Mouse (Mus musculus) heart, embryonic 11.5 days (tissue): ENCODE measurements around the gene Fam118b. TPM values are rescaled to one million over a fixed set of nuclear protein-coding genes. Genes with fewer than 3 reads are reported as not detected.

Source experiments
- ATAC-seq: fragments of 200-750 bp; cut with Nextera tagmentation; replicated peaks from 2 replicates; pipeline ENCODE4 v1.8.0; 2017; ENCODE audit warnings: moderate library complexity; ENCODE audit not compliant: insufficient number of reproducible peaks, low FRiP score, low TSS enrichment
- H3K27ac ChIP-seq: fragments of 300-500 bp; sonication (generic); 2 replicates; pipeline ENCODE4 v1.5.1; 2014; ENCODE audit warnings: mild to moderate bottlenecking, low read depth, low read length
- H3K27me3 ChIP-seq: fragments of 300-500 bp; sonication (generic); 2 replicates; pipeline ENCODE4 v1.6.1; 2014; ENCODE audit warnings: mild to moderate bottlenecking, low read length, mixed read lengths; ENCODE audit not compliant: control insufficient read depth, insufficient read depth
- H3K36me3 ChIP-seq: fragments of 300-500 bp; sonication (generic); 2 replicates; pipeline ENCODE4 v1.6.1; 2014; ENCODE audit warnings: mild to moderate bottlenecking, low read length, moderate library complexity, mixed read lengths; ENCODE audit not compliant: control insufficient read depth, insufficient read depth
- H3K4me1 ChIP-seq: fragments of 300-500 bp; sonication (generic); 2 replicates; pipeline ENCODE4 v1.6.1; 2014; ENCODE audit warnings: low read length; ENCODE audit not compliant: control insufficient read depth, insufficient read depth
- H3K4me2 ChIP-seq: fragments of 300-500 bp; sonication (generic); 2 replicates; pipeline ENCODE4 v1.6.1; 2014; ENCODE audit warnings: mild to moderate bottlenecking, moderate library complexity
- H3K4me3 ChIP-seq: fragments of 300-500 bp; sonication (generic); 2 replicates; pipeline ENCODE4 v1.5.1; 2014; ENCODE audit warnings: low read depth, low read length
- H3K9ac ChIP-seq: fragments of 300-500 bp; sonication (generic); 2 replicates; pipeline ENCODE4 v1.6.1; 2014; ENCODE audit warnings: mild to moderate bottlenecking, low read depth, low read length, moderate library complexity
- H3K9me3 ChIP-seq: fragments of 300-500 bp; sonication (generic); replicated peaks from 2 replicates; pipeline ENCODE4 v1.6.1; 2016; ENCODE audit warnings: low read length; ENCODE audit not compliant: control insufficient read depth
- WGBS: fragments of 180-500 bp; shearing (Covaris S2); extraction: QIAGEN DNeasy Blood & Tissue Kit; methylation state at CpG from one replicate; pipeline ENCODE4 v1.1.7; 2014; ENCODE audit not compliant: insufficient replicate concordance; 5-methylcytosine and 5-hydroxymethylcytosine counted together
- polyA plus RNA-seq: library from polyadenylated mRNA; unstranded; fragments of >200 nt; fragmentation: Nextera tagmentation; extraction: Ambion mirVana; gene quantifications from 2 replicates; pipeline ENCODE4 v1.2.1, GENCODE M21; 2014

Fam118b gene
- 27.3 and 30.3 TPM in 2 replicates for polyA plus RNA-seq

DNA sequence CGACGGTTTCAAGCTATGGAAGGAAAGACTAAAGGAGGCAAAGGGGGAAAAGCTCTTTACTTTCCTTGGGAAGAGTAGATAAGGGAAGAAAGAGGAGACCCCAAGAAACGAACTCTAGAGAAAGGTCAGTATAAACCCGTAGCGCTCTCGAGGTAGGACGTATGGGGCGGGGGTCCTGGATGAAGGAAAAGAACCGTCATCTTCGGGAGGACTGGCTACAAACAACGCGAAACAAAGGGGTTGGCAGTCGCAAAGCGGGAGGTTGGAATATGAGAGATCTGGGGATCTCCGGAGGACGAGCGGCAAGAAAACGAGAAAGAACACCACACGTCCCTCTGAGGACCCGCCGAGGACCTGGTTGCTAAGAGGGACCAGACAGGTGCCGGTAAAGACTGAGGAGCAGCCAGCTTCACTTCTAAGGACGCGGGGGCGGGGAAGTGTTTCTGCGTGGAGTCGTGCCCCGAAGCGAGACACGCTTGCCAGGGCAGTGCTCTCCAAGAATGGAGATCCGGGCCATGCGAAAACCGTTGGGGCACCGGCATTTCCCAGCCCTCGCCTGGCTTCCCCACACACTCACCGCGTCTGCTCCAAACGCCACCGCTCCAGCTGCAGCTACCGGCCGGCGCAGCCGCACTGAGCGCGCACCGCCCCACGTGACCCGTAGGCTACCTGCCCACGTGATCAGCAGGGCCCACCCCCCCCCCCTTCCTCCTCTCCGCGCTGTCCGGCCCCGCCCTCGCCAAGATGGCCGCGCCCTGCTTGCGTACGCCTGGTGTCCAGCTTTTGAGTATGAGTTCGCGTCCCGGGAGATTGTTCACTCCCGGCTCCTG, at the start of gene Fam118b, which contains the start of gene Rpusd4:
Gene Fam118b (minus strand): TSS at position 660 of the 830 bp plus-strand sequence.
Gene Rpusd4 (plus strand): TSS at position 720 of the 830 bp plus-strand sequence.
- Histone ChIP-seq H3K36me3 (peaks cover 8% of the 10 kb centered on the region), H3K27ac (peak within 1 kb of the TSS; percentile 66; the same call in 1 of the 2 replicates), H3K4me1 (peaks cover 11% of the 10 kb centered on the region), H3K9me3 (no peaks in the 10 kb centered on the region), H3K4me3 (peak within 1 kb of the TSS; percentile 82), H3K4me2 (peak within 1 kb of the TSS; percentile 87), H3K27me3 (no peaks in the 10 kb centered on the region), H3K9ac (peak within 1 kb of the TSS; percentile 91)
- peak; percentile 95 for ATAC-seq
- WGBS, result under 1% methylated on average over 61 of the region's 62 CpGs

DNA sequence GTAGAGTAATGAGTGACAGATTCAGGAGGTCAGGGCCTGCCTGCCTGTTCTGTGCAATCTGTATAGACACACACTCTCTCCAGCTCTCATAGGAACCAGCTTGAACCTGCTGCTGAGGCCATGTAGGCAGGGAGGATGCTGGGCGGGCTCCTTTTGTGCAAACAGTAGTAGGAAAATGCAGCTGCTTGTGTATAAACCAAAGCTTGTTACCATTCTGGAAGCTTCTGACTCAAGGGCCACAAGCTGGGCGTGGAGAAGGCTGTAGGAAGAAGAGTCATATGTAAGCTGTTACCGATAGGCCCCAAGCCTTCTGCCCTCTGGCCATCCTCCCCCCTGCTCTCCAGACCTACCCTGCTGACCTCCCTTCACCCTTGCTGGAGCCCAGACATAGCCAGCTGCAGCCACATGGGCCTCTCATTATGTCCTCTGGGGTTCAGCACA, 49.2 kb upstream of the Fam118b start:
- ATAC-seq, result no peak
- H3K27ac ChIP-seq, result no peak overlapping the region
- H3K9me3 ChIP-seq, result no peaks in the 10 kb centered on the region
- H3K36me3 ChIP-seq, result no peaks in the 10 kb centered on the region
- H3K4me3 ChIP-seq, result no peak overlapping the region
- H3K4me1 ChIP-seq, result peaks cover 19% of the 10 kb centered on the region
- 58% methylated on average over 3 of the region's 3 CpGs for WGBS
- H3K9ac ChIP-seq, result no peak overlapping the region
- no peak overlapping the region for H3K4me2 ChIP-seq
- no peaks in the 10 kb centered on the region for H3K27me3 ChIP-seq

DNA sequence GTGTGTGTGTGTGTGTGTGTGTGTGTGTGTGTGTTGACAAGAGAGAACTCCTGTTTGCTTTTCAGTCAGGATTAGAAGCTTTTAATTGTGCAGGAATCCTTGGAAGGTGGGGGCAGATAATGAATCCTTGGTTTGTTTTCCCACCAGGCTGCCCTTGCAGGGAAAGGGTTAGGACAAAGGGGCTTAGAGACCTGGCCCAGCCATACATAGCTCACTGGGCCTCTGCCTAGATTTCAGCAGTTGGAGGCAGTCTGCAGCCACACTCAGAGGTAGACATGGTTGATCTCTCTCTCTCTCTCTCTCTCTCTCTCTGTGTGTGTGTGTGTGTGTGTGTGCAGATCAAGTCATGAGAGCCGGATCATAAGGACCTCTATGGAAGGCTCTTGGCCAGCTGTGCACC, 46.6 kb upstream of the Fam118b start:
- Histone ChIP-seq H3K9ac (no peak overlapping the region), H3K27me3 (no peaks in the 10 kb centered on the region), H3K4me1 (peaks cover 19% of the 10 kb centered on the region), H3K36me3 (no peaks in the 10 kb centered on the region), H3K27ac (no peak overlapping the region), H3K9me3 (no peaks in the 10 kb centered on the region), H3K4me3 (no peak overlapping the region), H3K4me2 (no peak overlapping the region)
- ATAC-seq, result no peak
- 54% methylated on average over 1 of the region's 1 CpGs for WGBS

DNA sequence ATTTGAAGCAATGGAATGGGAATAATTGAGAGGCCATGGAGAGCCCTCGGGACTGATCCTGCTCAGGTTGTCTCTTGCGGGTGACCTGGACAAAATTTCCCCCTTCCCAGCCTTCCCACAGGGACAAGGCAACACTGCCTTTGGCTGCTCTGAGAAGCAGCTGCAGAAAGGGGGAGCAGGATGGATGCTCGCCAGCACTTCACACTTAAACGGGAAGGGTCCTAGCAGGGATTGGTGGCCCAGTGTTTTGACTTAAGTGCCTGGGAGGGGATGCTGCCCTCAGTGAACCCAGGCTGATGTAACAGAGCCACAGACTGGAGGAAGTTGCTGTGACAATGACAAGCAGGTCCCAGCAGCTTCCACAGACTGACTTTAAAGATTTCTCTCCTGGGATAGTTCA, 46.0 kb upstream of the Fam118b start:
- H3K9ac ChIP-seq, result no peak overlapping the region
- no peak for ATAC-seq
- no peak overlapping the region for H3K4me2 ChIP-seq

DNA sequence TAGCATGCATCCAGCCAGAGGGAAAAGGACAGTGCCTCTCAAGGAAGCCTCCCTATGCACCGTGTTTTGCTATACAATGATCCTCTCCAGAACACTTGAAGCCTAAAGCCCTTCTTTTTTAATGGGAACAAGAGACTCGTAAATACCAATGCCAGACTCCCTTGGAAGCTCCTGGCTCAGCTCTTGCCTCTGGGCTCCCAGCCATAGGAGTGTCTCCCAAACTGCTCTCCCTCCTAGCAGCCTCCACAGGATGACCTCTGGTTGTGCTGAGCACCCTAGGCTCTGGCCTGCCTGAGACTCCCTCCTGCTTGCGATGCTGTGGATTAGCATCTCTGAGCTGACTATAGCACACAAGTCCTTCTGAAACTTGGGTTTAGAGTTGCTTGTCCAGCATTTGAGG, 44.9 kb upstream of the Fam118b start:
- no peak for ATAC-seq
- WGBS, result 70% methylated on average over 3 of the region's 3 CpGs
- Histone ChIP-seq H3K4me3 (no peak overlapping the region), H3K36me3 (no peaks in the 10 kb centered on the region), H3K4me1 (peaks cover 9% of the 10 kb centered on the region), H3K9me3 (no peaks in the 10 kb centered on the region), H3K9ac (no peak overlapping the region), H3K27me3 (no peaks in the 10 kb centered on the region), H3K27ac (no peak overlapping the region), H3K4me2 (no peak overlapping the region)

More for the DNA sequence above, 46.0 kb upstream of the Fam118b start:
- Histone ChIP-seq H3K27me3 (no peaks in the 10 kb centered on the region), H3K36me3 (no peaks in the 10 kb centered on the region), H3K27ac (no peak overlapping the region), H3K4me3 (no peak overlapping the region), H3K9me3 (no peaks in the 10 kb centered on the region), H3K4me1 (peaks cover 16% of the 10 kb centered on the region)
- WGBS, result 37% methylated on average over 4 of the region's 4 CpGs

DNA sequence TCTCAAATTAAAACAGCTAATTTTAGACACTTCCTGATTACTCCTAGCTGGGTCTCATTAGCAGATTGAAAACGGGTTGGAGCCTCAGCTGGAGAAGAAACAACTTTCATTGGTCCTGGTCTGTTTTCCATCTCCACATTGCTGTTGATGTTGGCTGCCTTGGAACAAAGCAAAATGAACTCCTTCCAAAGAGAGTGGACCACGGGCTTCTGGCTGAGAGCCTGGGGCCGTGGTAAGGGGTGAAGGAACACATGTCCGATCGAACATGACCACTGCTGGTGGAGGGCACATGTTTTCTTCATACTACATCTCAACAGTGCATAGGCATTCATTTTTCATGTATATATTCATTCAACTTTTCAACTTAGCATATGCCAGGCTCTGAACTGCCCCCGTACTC, 42.8 kb upstream of the Fam118b start:
- WGBS, result 78% methylated on average over 6 of the region's 6 CpGs
- Histone ChIP-seq H3K4me2 (no peak overlapping the region), H3K27ac (no peak overlapping the region), H3K4me1 (peaks cover 4% of the 10 kb centered on the region; the same call in 1 of the 2 replicates), H3K36me3 (no peaks in the 10 kb centered on the region), H3K9me3 (no peaks in the 10 kb centered on the region), H3K9ac (no peak overlapping the region), H3K4me3 (no peak overlapping the region), H3K27me3 (no peaks in the 10 kb centered on the region)
- ATAC-seq, result no peak

DNA sequence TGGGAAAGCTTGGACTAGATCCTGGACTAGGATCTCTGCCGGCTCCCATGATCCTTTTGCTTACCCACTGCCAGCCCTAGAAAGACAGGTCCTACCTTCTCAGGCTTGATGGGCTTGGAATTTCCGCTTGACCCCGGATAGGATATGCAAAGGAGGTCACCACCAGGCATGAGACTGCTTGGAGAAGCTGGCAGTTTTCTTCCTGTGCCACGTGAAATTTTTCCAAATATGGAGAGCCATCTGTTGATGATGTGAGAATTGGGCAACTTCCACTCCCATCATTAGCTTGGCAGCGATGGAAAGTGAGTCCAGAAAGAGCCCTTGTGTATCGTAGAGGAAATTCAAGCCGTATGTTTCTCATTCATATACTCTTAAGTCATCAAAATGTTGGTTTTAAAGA, 39.9 kb upstream of the Fam118b start:
- Histone ChIP-seq H3K9ac (no peak overlapping the region), H3K9me3 (no peaks in the 10 kb centered on the region), H3K27ac (no peak overlapping the region), H3K4me2 (no peak overlapping the region), H3K27me3 (no peaks in the 10 kb centered on the region), H3K4me1 (no peaks in the 10 kb centered on the region), H3K4me3 (no peak overlapping the region), H3K36me3 (no peaks in the 10 kb centered on the region)
- no peak for ATAC-seq
- 74% methylated on average over 7 of the region's 7 CpGs for WGBS

DNA sequence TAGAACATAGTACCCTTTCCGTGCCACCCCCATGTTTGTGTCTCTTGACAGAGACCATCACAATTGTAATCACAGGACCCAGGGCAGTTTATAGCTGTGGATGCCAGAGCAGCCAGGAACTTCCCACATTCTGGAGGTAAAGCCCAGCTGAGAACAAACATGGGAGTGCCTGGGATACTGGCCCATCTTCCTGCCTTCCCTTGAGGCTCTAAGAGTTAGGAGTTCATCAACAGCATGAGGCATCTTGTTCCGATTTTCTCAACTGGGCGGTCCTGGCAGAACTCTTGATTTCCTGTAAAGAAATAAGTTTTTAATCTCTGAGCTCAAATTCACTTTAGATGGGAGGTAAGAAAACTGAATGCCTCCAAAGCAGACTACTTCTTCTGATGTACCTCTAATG, 34.6 kb upstream of the Fam118b start:
- H3K27me3 ChIP-seq, result no peaks in the 10 kb centered on the region
- no peak overlapping the region for H3K27ac ChIP-seq
- no peaks in the 10 kb centered on the region for H3K36me3 ChIP-seq
- H3K9ac ChIP-seq, result no peak overlapping the region
- H3K4me2 ChIP-seq, result no peak overlapping the region
- no peaks in the 10 kb centered on the region for H3K4me1 ChIP-seq
- WGBS, result 82% methylated on average over 3 of the region's 3 CpGs
- ATAC-seq, result no peak
- no peak overlapping the region for H3K4me3 ChIP-seq
- no peaks in the 10 kb centered on the region for H3K9me3 ChIP-seq

DNA sequence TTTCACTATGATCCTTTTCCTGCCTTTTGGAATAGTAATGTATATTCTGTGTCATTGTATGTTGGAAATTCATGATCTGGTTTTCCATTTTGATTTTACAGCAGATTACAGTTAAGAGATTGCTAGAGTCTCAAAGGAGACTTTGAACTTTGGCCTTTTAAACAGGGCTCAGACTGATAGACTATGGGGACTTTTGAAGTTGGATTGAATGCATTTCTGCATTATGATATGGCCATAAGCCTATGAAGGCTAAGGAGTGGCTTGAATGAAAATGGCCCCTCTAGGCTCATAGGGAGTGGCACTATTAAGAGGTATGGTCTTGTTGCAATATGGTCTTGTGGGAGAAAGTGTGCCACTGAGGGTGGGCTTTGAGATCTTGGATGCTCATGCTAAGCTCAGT, 30.2 kb upstream of the Fam118b start:
- ATAC-seq, result no peak
- no peaks in the 10 kb centered on the region for H3K4me1 ChIP-seq
- H3K4me3 ChIP-seq, result no peak overlapping the region
- no peak overlapping the region for H3K27ac ChIP-seq
- H3K27me3 ChIP-seq, result no peaks in the 10 kb centered on the region
- no peaks in the 10 kb centered on the region for H3K36me3 ChIP-seq
- no peak overlapping the region for H3K9ac ChIP-seq
- H3K9me3 ChIP-seq, result no peaks in the 10 kb centered on the region
- no peak overlapping the region for H3K4me2 ChIP-seq
